Mouse (Mus musculus) thymus, postnatal 10 days (tissue): ENCODE data around the gene Tbx5.
"Not testable (repeated sequence)": the region's sequence is repeated elsewhere in the genome, so short reads cannot be mapped to it uniquely, and the experiment has no call there.

Experiments
- DNase-seq, 2 experiments: peaks; one replicate each; pipeline ENCODE4 v3.0.0; 2021; ENCODE audit warnings: low spot score in 2 of 2

The Tbx5 gene

DNA sequence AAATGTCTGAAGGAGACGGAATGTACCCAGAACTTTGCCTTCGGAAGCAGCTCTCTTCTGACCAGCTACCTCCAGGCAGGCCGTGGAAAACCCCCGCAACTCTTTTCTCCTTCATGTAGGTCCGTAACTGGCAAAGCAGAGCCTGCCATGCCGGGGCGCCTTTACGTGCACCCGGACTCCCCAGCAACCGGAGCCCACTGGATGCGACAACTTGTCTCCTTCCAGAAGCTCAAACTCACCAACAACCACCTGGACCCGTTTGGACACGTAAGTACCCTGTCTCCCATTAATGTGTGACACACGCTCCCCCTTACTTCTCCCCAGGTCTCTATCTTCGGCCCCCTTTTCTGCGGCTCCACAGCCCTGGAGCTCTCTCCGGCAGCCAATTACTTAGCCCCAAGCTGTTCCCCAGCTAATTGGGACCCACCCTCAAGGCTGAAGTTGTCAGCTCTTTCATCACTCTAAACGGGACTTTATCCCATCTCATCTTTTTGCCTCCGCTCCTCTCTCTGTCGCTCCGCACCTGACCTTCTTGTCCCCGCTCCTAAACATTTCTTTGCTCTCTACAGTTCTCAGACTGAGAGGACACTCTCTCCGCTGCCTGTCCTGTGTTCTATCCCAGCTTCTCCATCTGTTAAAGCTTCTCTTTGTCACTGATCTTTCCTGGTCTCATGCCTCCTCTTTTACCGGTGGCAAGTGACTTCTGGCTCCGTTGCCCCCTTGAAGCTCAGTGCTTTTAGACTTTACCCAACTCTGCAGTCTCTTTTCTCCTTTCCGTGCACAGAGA, 9.4 kb downstream of the Tbx5 start:
- no peak for DNase-seq

DNA sequence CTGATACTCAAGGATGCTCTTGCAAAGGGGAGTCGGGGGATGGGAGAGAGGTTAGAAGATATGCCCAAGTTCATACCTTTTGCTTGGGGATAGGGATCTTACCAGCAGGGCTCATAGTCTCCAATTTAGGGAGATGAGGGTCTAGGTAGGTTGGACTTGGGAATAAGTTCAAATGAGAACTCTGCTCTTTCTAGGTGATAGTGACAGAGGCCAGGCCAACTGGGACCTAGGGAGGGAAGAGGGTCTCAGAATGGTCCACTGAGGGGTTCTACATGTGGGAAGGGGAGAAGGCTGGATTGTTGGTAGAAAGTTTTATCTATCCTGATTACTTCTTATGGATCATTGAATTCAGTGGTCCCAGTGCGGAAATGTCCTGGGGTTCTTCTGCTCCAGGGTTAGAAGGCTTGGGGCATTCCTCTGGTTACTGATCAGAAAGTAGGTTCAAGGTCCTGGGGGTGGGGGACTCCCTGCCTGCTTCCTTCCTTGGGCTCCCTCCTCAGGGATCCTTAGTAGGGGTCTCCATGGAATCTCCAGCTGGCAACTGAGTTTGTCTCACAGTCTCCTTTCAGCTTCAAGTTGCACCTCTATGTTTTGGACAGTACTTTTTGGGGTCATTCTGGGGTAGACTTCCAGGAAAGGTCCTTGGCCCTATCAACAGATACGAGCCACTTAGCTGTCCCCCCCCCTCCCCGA, 10.4 kb downstream of the Tbx5 start:
- DNase-seq: no peak

DNA sequence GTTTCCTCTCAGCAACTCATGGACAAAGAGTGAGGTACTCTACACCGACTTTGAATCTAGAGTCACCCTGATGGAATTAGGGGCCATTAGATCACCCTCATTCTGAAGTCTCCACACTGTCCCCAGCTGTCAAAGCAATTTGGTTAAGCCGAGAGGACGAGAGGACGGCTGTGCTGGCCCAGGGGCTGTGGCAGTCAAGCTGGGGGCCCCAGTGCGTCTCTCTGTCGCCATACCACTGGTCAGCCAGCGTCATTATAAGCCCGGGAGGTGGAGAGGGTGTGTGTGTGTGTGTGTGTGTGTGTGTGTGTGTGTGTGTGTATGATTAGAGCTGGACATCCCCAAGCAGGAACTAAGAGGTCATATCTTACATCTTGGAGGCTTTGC, 10.9 kb downstream of the Tbx5 start:
- no peak for DNase-seq

DNA sequence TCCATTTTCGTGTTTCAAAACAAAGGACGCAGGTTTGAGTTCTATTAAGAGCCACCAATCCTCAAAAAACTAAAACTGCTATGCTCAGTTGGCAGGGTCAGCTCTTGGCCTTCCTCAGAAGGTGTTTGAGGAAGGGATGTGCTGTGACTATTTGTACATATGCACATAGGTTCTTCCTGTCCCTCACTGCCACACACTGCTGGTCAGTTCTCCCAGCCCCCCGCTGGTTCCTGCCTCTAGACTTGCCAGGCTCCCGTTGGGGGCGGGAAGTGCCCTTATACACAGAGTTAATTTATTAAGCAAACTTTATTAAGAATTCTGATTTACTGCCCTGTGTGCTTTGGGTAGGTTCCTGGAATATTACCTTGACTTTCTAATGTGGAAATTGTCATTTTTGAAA, 11.9 kb downstream of the Tbx5 start:
- DNase-seq: no peak

DNA sequence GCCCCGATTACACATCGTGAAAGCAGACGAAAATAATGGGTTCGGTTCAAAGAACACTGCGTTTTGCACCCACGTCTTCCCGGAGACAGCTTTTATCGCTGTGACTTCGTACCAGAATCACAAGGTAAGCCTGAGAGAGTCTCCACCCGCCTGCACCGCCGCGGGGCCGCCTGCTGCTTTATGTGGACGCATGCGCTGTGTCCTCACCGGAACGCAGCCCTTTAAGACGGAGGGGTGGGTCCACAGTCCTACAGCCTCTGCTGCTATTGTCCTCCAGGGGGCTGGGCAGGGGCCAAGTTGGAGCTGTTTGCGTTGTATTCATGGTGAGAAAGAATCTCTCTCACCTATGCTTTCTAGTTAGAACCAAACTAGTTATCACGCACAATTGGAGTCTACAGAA, 12.5 kb downstream of the Tbx5 start:
- no peak for DNase-seq

DNA sequence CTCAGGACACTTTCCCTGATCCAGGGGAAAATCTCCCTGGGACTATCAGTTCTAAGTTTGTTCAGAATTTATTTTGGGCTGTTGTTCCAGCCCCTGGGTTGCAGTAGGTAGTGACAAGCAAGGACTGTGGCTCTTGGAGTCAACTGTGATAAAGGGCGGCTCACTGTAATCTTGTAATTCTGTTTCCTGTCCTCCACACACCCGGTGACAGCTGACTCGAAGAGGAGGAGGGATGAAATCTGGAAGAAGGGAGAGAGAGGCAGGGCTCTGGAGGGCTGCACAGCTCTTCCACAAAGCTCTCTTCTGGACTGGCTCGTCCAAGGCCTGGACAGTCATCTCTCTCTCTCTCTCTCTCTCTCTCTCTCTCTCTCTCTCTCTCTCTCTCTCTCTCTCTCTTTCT, 24.6 kb downstream of the Tbx5 start:
- no peak for DNase-seq

DNA sequence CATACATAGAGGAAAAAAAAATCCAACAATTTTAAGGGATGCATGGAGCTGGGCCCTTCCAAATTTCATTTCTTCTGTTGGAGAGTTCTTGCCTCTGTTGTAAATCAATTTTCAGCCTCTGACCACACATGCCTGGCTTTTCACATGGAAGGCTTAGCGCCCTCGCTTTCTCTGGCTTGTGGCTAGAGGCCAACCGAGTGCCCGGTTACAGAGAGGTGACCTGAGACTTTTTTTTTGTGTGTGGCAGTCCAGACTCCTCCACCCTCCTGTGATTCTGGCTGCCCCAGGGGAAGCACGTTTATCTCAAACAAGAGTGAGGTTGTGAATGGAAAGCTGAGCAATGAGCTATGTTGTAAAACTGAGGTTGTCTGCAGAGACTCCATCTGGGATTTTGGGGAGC, 28.8 kb downstream of the Tbx5 start:
- no peak for DNase-seq

DNA sequence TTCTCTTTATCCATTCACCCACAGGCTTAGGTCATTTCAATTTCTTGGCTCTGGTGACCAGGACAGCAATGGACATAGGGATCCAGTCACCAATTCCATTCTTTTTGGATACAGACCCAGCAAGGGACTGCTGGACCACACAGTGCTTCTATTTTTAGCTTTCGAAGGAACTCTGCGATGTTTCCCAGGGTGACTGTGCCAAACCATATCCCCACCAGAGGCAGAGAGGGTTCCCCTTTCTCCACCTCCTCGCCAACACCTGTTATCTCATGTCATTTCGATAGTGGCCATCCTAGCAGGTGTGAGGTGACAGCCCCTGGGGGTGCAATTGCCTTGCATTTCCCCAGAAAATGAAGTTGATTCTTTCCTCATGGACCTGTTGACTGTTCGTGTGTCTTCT, 30.0 kb downstream of the Tbx5 start:
- DNase-seq: no peak

DNA sequence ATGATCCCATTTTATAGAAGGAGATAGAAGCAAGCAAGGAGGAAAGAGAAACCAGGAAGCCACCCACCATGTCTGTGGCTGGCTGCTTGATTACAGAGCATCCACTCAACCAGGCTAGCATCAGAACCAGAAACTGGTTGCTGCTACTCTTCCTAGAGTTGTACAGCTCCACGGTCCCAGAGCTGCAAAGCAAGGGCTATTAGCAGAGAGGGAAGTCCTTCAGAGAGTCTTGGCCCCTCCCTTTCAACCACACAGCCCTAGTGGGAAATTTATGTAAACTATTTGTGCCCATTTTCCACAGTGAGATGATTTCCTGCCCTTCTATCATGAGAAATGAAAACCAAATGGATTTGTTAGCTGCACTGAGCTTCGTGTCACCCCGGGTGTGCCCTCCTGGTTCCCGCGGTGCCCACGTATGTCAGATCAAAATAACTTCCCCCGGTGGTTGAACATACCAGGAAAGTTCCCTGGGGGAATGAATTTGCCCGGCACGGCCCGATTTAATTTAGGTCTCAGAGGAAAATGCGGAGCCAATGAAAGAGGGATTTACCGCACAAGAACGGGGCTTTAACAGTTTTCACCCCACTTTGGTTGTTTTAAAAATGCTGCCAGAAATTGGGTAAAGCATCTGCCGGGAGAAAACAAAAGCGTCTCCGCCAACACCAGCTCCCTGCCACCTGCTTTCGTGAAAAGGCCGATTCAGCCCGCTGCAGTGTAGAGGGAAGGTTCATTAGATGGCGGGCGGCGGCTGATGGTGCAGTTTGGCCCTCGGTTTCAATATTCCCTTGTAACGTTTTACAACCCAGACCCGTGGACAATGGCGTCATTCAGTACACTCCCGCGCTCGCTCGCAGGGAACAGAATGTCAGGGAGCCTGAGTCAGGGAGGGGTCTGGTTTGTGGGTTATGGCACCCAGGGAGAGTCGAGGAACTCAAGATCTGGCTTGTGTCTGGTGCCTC, 34.1 kb downstream of the Tbx5 start:
- no peak for DNase-seq

DNA sequence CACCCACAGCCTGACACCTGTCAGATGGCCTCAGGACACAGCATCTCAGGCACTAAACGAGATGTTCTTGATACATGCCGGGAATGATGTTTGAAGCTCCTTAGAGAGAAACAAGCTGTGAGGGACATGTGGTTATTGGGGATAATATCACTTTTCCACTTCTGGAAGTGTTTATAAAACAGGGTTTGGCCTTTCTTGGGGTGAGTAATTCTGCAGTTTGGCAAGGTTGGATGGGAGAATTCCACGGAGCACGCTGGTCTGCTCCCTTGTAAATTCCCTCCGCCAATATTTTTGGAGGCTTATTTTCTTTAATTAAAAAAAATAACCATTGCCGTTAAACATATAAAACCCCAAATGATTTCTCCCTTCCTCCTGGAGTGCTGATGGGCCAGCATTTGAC, 35.5 kb downstream of the Tbx5 start:
- no peak for DNase-seq

DNA sequence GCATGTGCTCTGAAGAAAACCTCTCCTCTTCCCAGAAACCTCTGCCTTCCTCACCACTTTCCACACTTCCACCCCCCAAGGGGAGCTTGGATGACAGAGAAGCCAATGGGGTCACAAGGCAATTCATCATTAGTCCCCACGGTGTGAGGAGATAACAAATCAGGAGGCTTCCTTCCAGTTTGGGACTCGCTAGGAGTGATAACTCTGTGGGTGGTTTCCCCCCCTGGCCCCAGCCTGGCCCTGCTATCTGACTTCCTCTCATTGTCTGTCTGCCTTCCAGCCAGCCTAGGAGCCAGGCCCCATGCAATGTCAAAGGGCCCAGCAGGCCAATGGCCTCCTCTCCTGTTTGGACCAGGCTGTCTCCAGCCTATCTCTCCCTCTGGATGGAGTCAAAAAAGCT, 43.0 kb downstream of the Tbx5 start:
- no peak for DNase-seq

DNA sequence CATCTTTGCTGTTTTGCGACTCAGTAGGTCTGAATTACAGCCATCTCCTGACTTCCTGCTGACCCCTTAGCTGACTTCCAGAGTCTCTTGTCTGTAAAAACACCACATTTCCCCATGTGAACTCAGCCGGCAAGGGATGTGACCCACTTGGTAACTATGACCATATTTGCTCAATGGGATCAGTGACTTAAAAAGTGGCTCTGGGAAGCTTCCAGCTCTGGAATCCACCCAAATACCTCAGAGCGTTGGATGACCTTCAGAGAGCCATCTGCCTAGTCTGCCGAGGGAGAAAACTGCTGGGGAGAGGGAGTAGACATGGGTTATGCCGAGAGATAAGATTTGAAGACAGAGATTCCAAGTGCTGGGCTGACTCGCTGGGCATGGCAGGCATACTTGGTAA, 44.7 kb downstream of the Tbx5 start:
- DNase-seq: no peak

DNA sequence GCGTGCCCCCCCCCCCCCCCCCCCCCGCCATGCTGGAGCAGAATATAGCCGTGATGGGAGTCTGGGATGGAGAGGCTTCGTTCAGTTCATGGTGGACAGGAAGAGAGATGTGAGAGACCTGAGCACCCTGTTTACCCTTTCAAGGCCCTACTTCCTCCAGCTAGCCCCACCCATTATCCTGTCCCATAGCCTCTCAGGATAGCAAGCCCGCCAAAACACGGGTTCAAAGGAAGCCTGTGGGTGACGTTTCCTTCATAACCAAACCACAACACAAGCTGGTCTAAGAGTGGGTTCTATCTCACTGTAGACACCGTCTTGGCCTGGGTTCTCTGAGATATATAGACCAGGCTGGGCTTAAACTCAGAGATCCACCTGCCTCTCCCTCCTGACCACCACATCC, 53.1 kb downstream of the Tbx5 start:
- DNase-seq: no peak

DNA sequence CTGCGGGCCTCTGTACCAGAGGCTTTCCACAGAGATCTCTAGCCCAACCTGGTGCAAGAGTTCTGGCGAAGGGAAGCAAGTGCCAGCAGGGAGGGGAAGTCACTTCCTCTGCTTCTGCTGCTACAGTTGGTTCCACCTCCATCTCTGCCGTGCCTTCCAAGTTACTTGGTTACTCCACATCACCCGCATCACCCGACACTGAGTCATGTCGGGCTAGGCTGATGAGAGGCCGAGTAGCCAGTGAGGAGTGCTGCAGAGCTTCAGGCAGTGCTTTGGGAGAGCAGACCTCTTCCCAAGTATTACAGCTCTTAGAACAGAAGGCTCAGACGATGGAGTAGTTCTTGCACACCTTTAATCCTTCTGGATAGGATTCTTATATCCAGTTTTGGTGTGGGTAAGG, 54.9 kb downstream of the Tbx5 start:
- no peak for DNase-seq

DNA sequence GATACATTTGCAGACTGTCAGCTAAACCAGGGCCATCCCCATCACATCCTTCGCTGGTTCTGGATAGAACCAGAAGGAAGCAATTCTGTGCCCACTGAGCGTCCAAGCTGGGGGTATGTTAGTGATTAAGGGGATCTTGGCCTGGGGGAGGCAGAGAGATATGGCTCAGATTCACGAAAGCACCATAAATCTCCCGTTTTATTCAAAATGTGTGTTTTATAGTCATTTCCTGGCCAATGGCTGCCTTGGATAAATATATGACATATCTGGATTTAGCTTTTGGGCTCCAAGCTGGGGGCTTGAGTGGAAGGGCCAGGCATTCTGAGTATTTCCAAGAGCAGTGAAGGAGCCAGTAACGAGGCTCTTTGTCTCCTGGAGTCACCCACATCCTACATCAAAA, 59.5 kb downstream of the Tbx5 start:
- DNase-seq: no peak

DNA sequence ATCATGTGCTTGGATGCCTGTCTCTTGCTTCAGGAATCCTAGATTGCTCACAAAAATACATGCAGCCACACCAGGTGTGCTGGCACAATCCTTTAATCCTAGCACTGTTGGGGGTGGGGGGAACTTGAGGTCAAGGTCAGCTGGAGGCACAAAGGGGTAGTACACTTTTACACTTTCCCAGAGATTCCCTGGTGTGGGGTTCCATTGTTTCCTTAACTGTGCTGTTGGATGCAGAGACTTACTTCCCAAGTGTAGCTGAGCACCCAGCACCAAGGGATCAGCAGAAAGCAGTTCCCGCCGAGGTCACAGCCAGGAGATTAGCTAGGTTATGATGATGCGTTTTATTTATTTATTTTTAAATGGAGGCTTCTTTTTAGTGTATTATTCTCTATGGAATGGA, 60.6 kb downstream of the Tbx5 start:
- DNase-seq: no peak

DNA sequence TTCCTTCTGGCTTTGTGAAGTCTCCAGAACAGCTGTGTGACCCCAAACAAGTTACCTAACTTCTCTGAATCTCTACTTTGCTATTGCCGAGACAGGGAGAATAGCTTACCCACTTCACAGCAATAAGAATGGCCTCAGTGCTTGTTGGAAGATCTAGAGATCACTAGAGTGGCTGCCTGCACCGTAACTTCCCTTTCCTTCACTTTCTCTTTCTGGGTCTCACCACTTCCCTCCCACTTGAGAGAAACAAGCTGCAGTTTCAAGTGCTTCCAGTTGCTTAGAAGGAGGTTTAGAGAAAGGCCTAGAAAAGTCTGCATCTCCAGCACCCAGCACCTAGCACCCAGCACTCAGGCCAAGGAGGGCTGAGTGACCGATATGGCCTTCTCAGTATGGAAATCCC, 64.1 kb downstream of the Tbx5 start:
- DNase-seq: no peak

DNA sequence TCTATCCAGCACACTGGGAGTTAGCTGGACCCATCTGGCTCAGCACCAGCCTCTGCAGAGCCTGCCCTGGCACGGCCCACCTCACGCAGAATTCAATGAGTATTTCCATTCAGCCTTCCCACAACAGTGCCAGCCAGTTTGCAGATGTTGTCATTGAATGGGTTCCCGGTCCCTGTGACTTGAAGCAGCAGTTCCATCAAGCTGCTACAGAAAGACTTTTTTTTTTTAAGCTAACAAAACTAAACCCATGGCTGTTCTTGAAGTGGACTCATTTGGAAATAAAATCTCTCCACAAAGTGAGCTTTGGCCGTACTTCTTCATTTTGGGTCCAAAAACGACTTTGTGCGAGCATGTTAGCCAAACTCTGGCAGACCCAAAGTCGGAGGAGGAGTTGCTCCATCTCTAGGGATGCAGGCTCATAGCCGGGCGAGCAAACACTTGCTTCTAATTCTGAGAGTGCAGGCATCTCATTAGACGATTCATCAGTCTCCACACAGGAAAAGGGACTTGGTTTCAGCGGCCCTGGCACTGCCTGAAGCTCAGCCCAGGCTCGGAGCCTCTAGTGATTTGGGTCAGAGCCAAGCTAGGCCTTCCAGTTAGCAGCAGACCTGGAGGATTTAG, 84.2 kb downstream of the Tbx5 start:
- DNase-seq: no peak

DNA sequence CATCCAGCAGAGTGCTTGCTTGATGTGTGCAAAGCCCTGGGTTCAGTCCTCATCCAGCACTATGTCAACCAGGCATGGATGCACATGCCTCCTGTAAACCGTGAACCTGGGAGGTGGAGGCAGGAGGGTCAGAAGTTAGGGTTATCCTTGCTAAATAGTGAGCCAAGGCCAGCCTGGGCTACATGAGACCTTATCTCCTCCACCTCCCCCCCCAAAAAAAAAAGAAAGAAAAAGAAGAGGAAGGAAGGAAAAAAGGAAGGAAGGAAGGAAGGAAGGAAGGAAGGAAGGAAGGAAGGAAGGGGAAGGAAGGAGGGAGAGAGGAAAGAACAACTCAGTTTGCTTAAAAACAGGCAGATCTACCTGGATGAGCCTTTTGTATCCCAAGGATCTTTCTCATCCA, 85.9 kb downstream of the Tbx5 start:
- DNase-seq: not testable (repeated sequence)

DNA sequence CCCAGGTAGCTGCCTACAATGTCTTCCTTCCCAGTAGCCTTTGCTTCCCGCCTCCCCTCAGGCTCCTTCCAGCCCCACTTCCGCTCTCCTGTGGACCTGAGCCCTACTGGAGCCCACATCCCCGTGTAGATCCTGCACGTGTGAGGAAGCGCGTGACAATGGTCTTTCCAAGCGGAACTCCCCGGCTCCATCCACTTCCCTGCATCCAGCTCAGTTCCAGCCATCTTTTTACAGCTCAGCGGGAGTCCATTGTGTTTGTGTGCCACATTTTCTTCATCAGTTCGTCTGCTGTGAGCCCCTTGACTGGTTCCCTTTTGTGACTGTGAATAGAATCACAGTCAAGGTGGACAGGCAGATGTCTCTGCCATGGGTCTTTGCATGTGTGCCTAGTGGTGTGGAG, 88.5 kb downstream of the Tbx5 start:
- no peak for DNase-seq

DNA sequence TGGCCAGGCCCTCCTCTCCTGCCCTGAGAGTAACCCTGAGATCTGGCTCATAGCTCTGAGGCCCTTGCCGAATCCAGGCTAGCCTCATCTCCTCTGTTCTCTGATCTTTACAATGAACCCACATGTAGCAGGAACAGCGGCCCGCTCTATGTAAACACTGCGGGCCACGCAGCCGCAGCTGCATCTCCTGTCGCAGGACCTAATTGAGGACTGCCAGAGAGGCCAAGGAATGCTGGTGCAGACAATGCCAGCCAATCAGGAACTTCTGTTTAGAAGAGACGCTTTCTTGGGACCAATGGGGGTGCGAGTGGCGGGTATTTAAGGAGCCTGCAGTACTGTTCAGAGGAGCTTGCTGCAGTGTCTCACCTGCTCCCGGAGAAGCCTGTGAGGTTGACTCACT, 89.8 kb downstream of the Tbx5 start:
- DNase-seq: no peak
